Mouse (Mus musculus) limb, embryonic 11.5 days (tissue): Measurements from ENCODE around the gene Fbxo3. TPM values are rescaled to one million over a fixed set of nuclear protein-coding genes. Genes with fewer than 3 reads are reported as not detected.

ENCODE experiments used
- ATAC-seq: fragments of 200-750 bp; cut with Nextera tagmentation; 2 replicates; pipeline ENCODE4 v1.8.0; 2017; ENCODE audit warnings: low read depth; ENCODE audit not compliant: insufficient number of reproducible peaks, low FRiP score, low TSS enrichment
- DNase-seq: peaks from one replicate; pipeline ENCODE4 v3.0.0-alpha.2; 2015; ENCODE audit warnings: low spot score
- H3K27ac ChIP-seq: fragments of 300-500 bp; sonication (generic); replicated peaks from 2 replicates; pipeline ENCODE4 v1.5.1; 2014; ENCODE audit warnings: low read depth, mild to moderate bottlenecking, low read length
- H3K27me3 ChIP-seq: fragments of 300-500 bp; sonication (generic); 2 replicates; pipeline ENCODE4 v1.6.1; 2014; ENCODE audit warnings: mild to moderate bottlenecking, low read length, mixed read lengths; ENCODE audit not compliant: control insufficient read depth, insufficient read depth
- H3K36me3 ChIP-seq: fragments of 300-500 bp; sonication (generic); 2 replicates; pipeline ENCODE4 v1.6.1; 2014; ENCODE audit warnings: mild to moderate bottlenecking, low read length, moderate library complexity, mixed read lengths; ENCODE audit not compliant: control insufficient read depth, insufficient read depth
- H3K4me1 ChIP-seq: fragments of 300-500 bp; sonication (generic); 2 replicates; pipeline ENCODE4 v1.6.1; 2014; ENCODE audit warnings: low read length, mixed read lengths; ENCODE audit not compliant: control insufficient read depth, insufficient read depth
- H3K4me2 ChIP-seq: fragments of 300-500 bp; sonication (generic); 2 replicates; pipeline ENCODE4 v1.6.1; 2014; ENCODE audit warnings: low read depth, mild to moderate bottlenecking, moderate library complexity; ENCODE audit not compliant: severe bottlenecking
- H3K4me3 ChIP-seq: fragments of 300-500 bp; sonication (generic); 2 replicates; pipeline ENCODE4 v1.5.1; 2014; ENCODE audit warnings: low read depth, low read length
- H3K9ac ChIP-seq: fragments of 300-500 bp; sonication (generic); 2 replicates; pipeline ENCODE4 v1.6.1; 2014; ENCODE audit warnings: mild to moderate bottlenecking, low read length
- H3K9me3 ChIP-seq: fragments of 300-500 bp; sonication (generic); 2 replicates; pipeline ENCODE4 v1.6.1; 2016; ENCODE audit warnings: low read length; ENCODE audit not compliant: control insufficient read depth
- WGBS: fragments of 180-500 bp; shearing (Covaris S2); extraction: QIAGEN DNeasy Blood & Tissue Kit; methylation state at CpG from one replicate; pipeline ENCODE4 v1.1.7; 2014; 5-methylcytosine and 5-hydroxymethylcytosine counted together
- polyA plus RNA-seq: library from polyadenylated mRNA; unstranded; fragments of >200 nt; fragmentation: Nextera tagmentation; extraction: Ambion mirVana; gene quantifications from 2 replicates; pipeline ENCODE4 v1.2.1, GENCODE M21; 2014

Fbxo3 gene
- polyA plus RNA-seq, 1 experiment from 2014 or later, result 53.0 TPM

GRCm38 (mm10) chr2:104029074-104029473 lies 1.6 kb downstream of the Fbxo3 start:
- ATAC-seq, result no peak
- Histone ChIP-seq H3K27me3 (no peaks in the 10 kb centered on the region), H3K9me3 (no peaks in the 10 kb centered on the region), H3K9ac (0 out of 2 replicates have a peak overlapping the region, but pooled peaks have one; percentile 19), H3K27ac (no peak overlapping the region), H3K4me2 (peak overlapping the region; percentile 57; the same call in 1 of the 2 replicates), H3K36me3 (peaks cover 2% of the 10 kb centered on the region; the same call in 1 of the 2 replicates), H3K4me1 (peaks cover 8% of the 10 kb centered on the region; the same call in 1 of the 2 replicates), H3K4me3 (no peak overlapping the region)
- DNase-seq, result no peak
- WGBS, result 86% methylated on average over 2 of the region's 2 CpGs

GRCm38 (mm10) chr2:104030381-104030780 lies 2.9 kb downstream of the Fbxo3 start:
- Histone ChIP-seq H3K4me3 (no peak overlapping the region), H3K9me3 (no peaks in the 10 kb centered on the region), H3K27me3 (no peaks in the 10 kb centered on the region), H3K27ac (no peak overlapping the region), H3K36me3 (peaks cover 4% of the 10 kb centered on the region; the same call in 1 of the 2 replicates), H3K9ac (no peak overlapping the region), H3K4me2 (no peak overlapping the region), H3K4me1 (peaks cover 8% of the 10 kb centered on the region; the same call in 1 of the 2 replicates)
- ATAC-seq (no peak), DNase-seq (no peak)
- 87% methylated on average over 3 of the region's 3 CpGs for WGBS

GRCm38 (mm10) chr2:104032056-104032455 lies 4.5 kb downstream of the Fbxo3 start:
- Histone ChIP-seq H3K27ac (no peak overlapping the region), H3K9me3 (no peaks in the 10 kb centered on the region), H3K4me1 (peaks cover 8% of the 10 kb centered on the region; the same call in 1 of the 2 replicates), H3K9ac (no peak overlapping the region), H3K4me2 (no peak overlapping the region), H3K27me3 (no peaks in the 10 kb centered on the region), H3K36me3 (peaks cover 5% of the 10 kb centered on the region; the same call in 1 of the 2 replicates), H3K4me3 (no peak overlapping the region)
- no peak for ATAC-seq
- WGBS, result 91% methylated on average over 3 of the region's 3 CpGs
- no peak for DNase-seq

GRCm38 (mm10) chr2:104034832-104035472 lies 7.4 kb downstream of the Fbxo3 start:
- Histone ChIP-seq H3K9ac (no peak overlapping the region), H3K4me3 (no peak overlapping the region), H3K4me2 (no peak overlapping the region), H3K4me1 (no peaks in the 10 kb centered on the region), H3K36me3 (peaks cover 8% of the 10 kb centered on the region; the same call in 1 of the 2 replicates), H3K27me3 (no peaks in the 10 kb centered on the region), H3K9me3 (no peaks in the 10 kb centered on the region), H3K27ac (no peak overlapping the region)
- ATAC-seq (no peak), DNase-seq (peak; percentile 75)
- WGBS, result 38% methylated on average over 3 of the region's 3 CpGs

GRCm38 (mm10) chr2:104035595-104035994 lies 8.1 kb downstream of the Fbxo3 start:
- H3K4me1 ChIP-seq, result no peaks in the 10 kb centered on the region
- no peaks in the 10 kb centered on the region for H3K9me3 ChIP-seq
- DNase-seq (no peak), ATAC-seq (no peak)
- 86% methylated on average over 6 of the region's 6 CpGs for WGBS
- H3K36me3 ChIP-seq, result peaks cover 8% of the 10 kb centered on the region
- no peak overlapping the region for H3K4me2 ChIP-seq
- H3K27ac ChIP-seq, result no peak overlapping the region
- H3K4me3 ChIP-seq, result no peak overlapping the region
- H3K27me3 ChIP-seq, result no peaks in the 10 kb centered on the region
- H3K9ac ChIP-seq, result no peak overlapping the region

GRCm38 (mm10) chr2:104036316-104036715 lies 8.8 kb downstream of the Fbxo3 start:
- H3K27me3 ChIP-seq, result no peaks in the 10 kb centered on the region
- no peak overlapping the region for H3K4me3 ChIP-seq
- H3K4me2 ChIP-seq, result no peak overlapping the region
- WGBS, result 85% methylated on average over 3 of the region's 3 CpGs
- H3K9ac ChIP-seq, result no peak overlapping the region
- peaks cover 8% of the 10 kb centered on the region for H3K36me3 ChIP-seq
- H3K9me3 ChIP-seq, result no peaks in the 10 kb centered on the region
- H3K27ac ChIP-seq, result no peak overlapping the region
- ATAC-seq (no peak), DNase-seq (no peak)
- H3K4me1 ChIP-seq, result no peaks in the 10 kb centered on the region

GRCm38 (mm10) chr2:104038236-104038635 lies 10.7 kb downstream of the Fbxo3 start:
- Histone ChIP-seq H3K9me3 (no peaks in the 10 kb centered on the region), H3K27me3 (no peaks in the 10 kb centered on the region), H3K4me2 (no peak overlapping the region), H3K27ac (no peak overlapping the region), H3K9ac (no peak overlapping the region), H3K4me3 (no peak overlapping the region), H3K4me1 (no peaks in the 10 kb centered on the region), H3K36me3 (peaks cover 8% of the 10 kb centered on the region)
- WGBS, result 80% methylated on average over 2 of the region's 2 CpGs
- DNase-seq (no peak), ATAC-seq (no peak)

GRCm38 (mm10) chr2:104041632-104042031 lies 14.1 kb downstream of the Fbxo3 start:
- peaks cover 4% of the 10 kb centered on the region for H3K36me3 ChIP-seq
- no peak for DNase-seq
- 89% methylated on average over 5 of the region's 5 CpGs for WGBS

More at GRCm38 (mm10) chr2:104041632-104042031, 14.1 kb downstream of the Fbxo3 start:
- H3K4me3 ChIP-seq, result no peak overlapping the region
- no peak for ATAC-seq
- H3K27ac ChIP-seq, result no peak overlapping the region
- no peaks in the 10 kb centered on the region for H3K4me1 ChIP-seq
- H3K9ac ChIP-seq, result no peak overlapping the region
- H3K9me3 ChIP-seq, result no peaks in the 10 kb centered on the region
- no peak overlapping the region for H3K4me2 ChIP-seq
- no peaks in the 10 kb centered on the region for H3K27me3 ChIP-seq
